Mouse (Mus musculus): ENCODE results near the gene Sp6. TPM values are rescaled to one million over a fixed set of nuclear protein-coding genes. Genes with fewer than 3 reads are reported as not detected.

The Sp6 gene
- polyA plus RNA-seq, 1 experiment from 2014 or later: 0.17 TPM

GRCm38 (mm10) chr11:97040301-97041021 is 27.3 kb downstream of the Sp6 start:
- Histone ChIP-seq H3K9ac (ENCODE audit: low read length) (peak overlapping the region; percentile 62), H3K27me3 (replicated peaks; ENCODE audit: control insufficient read depth, insufficient read depth, low read length) (no peaks in the 10 kb centered on the region), H3K27ac (ENCODE audit: low read depth, low read length) (no peak overlapping the region), H3K9me3 (replicated peaks; ENCODE audit: control insufficient read depth, low read length) (no peaks in the 10 kb centered on the region), H3K4me3 (ENCODE audit: low read depth, low read length) (peak overlapping the region; percentile 63), H3K4me2 (ENCODE audit: low read length) (peak overlapping the region; percentile 80), H3K4me1 (ENCODE audit: control insufficient read depth, insufficient read depth, low read length) (peaks cover 8% of the 10 kb centered on the region; the same call in 1 of the 2 replicates), H3K36me3 (ENCODE audit: control insufficient read depth, insufficient read depth, low read length) (no peaks in the 10 kb centered on the region)
- WGBS: 48% methylated on average over 12 of the region's 12 CpGs
- ATAC-seq (no peak), DNase-seq (ENCODE audit: low spot score) (no peak)

GRCm38 (mm10) chr11:97041022-97041899 is 28.1 kb downstream of the Sp6 start, which contains the start of the genes Lrrc46 and Mrpl10:
Lrrc46 (minus strand) TSS chr11:97041407.
Mrpl10 (plus strand) TSS chr11:97041560.
- Histone ChIP-seq H3K9me3 (replicated peaks; ENCODE audit: control insufficient read depth, low read length) (no peaks in the 10 kb centered on the region), H3K4me2 (ENCODE audit: low read length) (peak within 1 kb of the TSS; percentile 80), H3K4me1 (ENCODE audit: control insufficient read depth, insufficient read depth, low read length) (peaks cover 8% of the 10 kb centered on the region; the same call in 1 of the 2 replicates), H3K27me3 (replicated peaks; ENCODE audit: control insufficient read depth, insufficient read depth, low read length) (no peaks in the 10 kb centered on the region), H3K36me3 (ENCODE audit: control insufficient read depth, insufficient read depth, low read length) (no peaks in the 10 kb centered on the region), H3K4me3 (ENCODE audit: low read depth, low read length) (peak within 1 kb of the TSS; percentile 63), H3K27ac (ENCODE audit: low read depth, low read length) (peak within 1 kb of the TSS; percentile 44; the same call in 1 of the 2 replicates), H3K9ac (ENCODE audit: low read length) (peak within 1 kb of the TSS; percentile 80)
- ATAC-seq: peak; percentile 93
- WGBS: under 1% methylated on average over 48 of the region's 48 CpGs
- peak; percentile 98 for DNase-seq (ENCODE audit: low spot score)

- 95% methylated on average over 8 of the region's 8 CpGs for WGBS
- Histone ChIP-seq H3K27me3 (replicated peaks; ENCODE audit: control insufficient read depth, insufficient read depth, low read length) (no peaks in the 10 kb centered on the region), H3K9ac (ENCODE audit: low read length) (no peak overlapping the region), H3K4me1 (ENCODE audit: control insufficient read depth, insufficient read depth, low read length) (peaks cover 8% of the 10 kb centered on the region; the same call in 1 of the 2 replicates), H3K9me3 (replicated peaks; ENCODE audit: control insufficient read depth, low read length) (no peaks in the 10 kb centered on the region), H3K4me3 (ENCODE audit: low read depth, low read length) (no peak overlapping the region), H3K27ac (ENCODE audit: low read depth, low read length) (no peak overlapping the region), H3K36me3 (ENCODE audit: control insufficient read depth, insufficient read depth, low read length) (peaks cover 16% of the 10 kb centered on the region), H3K4me2 (ENCODE audit: low read length) (no peak overlapping the region)
- DNase-seq (ENCODE audit: low spot score): no peak
- ATAC-seq: no peak
These were observed 31.7 kb downstream of the Sp6 start for GRCm38 (mm10) chr11:97044902-97045301.

- peaks cover 11% of the 10 kb centered on the region; the same call in 1 of the 2 replicates for H3K4me1 ChIP-seq (ENCODE audit: control insufficient read depth, insufficient read depth, low read length)
- H3K36me3 ChIP-seq (ENCODE audit: control insufficient read depth, insufficient read depth, low read length): peaks cover 16% of the 10 kb centered on the region
- no peaks in the 10 kb centered on the region for H3K27me3 ChIP-seq (replicated peaks; ENCODE audit: control insufficient read depth, insufficient read depth, low read length)
- no peak overlapping the region for H3K4me3 ChIP-seq (ENCODE audit: low read depth, low read length)
- H3K9ac ChIP-seq (ENCODE audit: low read length): no peak overlapping the region
- no peak for ATAC-seq
- no peak for DNase-seq (ENCODE audit: low spot score)
- H3K27ac ChIP-seq (ENCODE audit: low read depth, low read length): no peak overlapping the region
- no peaks in the 10 kb centered on the region for H3K9me3 ChIP-seq (replicated peaks; ENCODE audit: control insufficient read depth, low read length)
- WGBS: 81% methylated on average over 7 of the region's 7 CpGs
- no peak overlapping the region for H3K4me2 ChIP-seq (ENCODE audit: low read length)
These were observed 32.7 kb downstream of the Sp6 start for GRCm38 (mm10) chr11:97045861-97046260.

- H3K9ac ChIP-seq (ENCODE audit: low read length): no peak overlapping the region
- peaks cover 16% of the 10 kb centered on the region for H3K36me3 ChIP-seq (ENCODE audit: control insufficient read depth, insufficient read depth, low read length)
- no peak for DNase-seq (ENCODE audit: low spot score)
- H3K4me3 ChIP-seq (ENCODE audit: low read depth, low read length): no peak overlapping the region
- no peak for ATAC-seq
- H3K27me3 ChIP-seq (replicated peaks; ENCODE audit: control insufficient read depth, insufficient read depth, low read length): no peaks in the 10 kb centered on the region
- no peak overlapping the region for H3K4me2 ChIP-seq (ENCODE audit: low read length)
- WGBS: 89% methylated on average over 8 of the region's 8 CpGs
- no peak overlapping the region for H3K27ac ChIP-seq (ENCODE audit: low read depth, low read length)
- H3K4me1 ChIP-seq (ENCODE audit: control insufficient read depth, insufficient read depth, low read length): peaks cover 13% of the 10 kb centered on the region
- H3K9me3 ChIP-seq (replicated peaks; ENCODE audit: control insufficient read depth, low read length): no peaks in the 10 kb centered on the region
These were observed 35.0 kb downstream of the Sp6 start for GRCm38 (mm10) chr11:97048090-97048650.

GRCm38 (mm10) chr11:97049492-97050085 is 36.4 kb downstream of the Sp6 start:
- Histone ChIP-seq H3K4me1 (ENCODE audit: control insufficient read depth, insufficient read depth, low read length) (peaks cover 13% of the 10 kb centered on the region), H3K9me3 (replicated peaks; ENCODE audit: control insufficient read depth, low read length) (no peaks in the 10 kb centered on the region), H3K27ac (ENCODE audit: low read depth, low read length) (no peak overlapping the region), H3K36me3 (ENCODE audit: control insufficient read depth, insufficient read depth, low read length) (peaks cover 27% of the 10 kb centered on the region), H3K27me3 (replicated peaks; ENCODE audit: control insufficient read depth, insufficient read depth, low read length) (no peaks in the 10 kb centered on the region), H3K9ac (ENCODE audit: low read length) (no peak overlapping the region), H3K4me2 (ENCODE audit: low read length) (no peak overlapping the region), H3K4me3 (ENCODE audit: low read depth, low read length) (no peak overlapping the region)
- ATAC-seq (no peak), DNase-seq (ENCODE audit: low spot score) (no peak)
- WGBS: 77% methylated on average over 6 of the region's 6 CpGs

GRCm38 (mm10) chr11:97050216-97050943 is 37.2 kb downstream of the Sp6 start, which contains the start of gene Osbpl7:
Osbpl7 (plus strand) TSS chr11:97050628.
- DNase-seq (ENCODE audit: low spot score) (peak; percentile 83), ATAC-seq (peak; percentile 93)
- H3K36me3 ChIP-seq (ENCODE audit: control insufficient read depth, insufficient read depth, low read length): peaks cover 35% of the 10 kb centered on the region
- peak within 1 kb of the TSS; percentile 88 for H3K9ac ChIP-seq (ENCODE audit: low read length)
- peak within 1 kb of the TSS; percentile 39; the same call in 1 of the 2 replicates for H3K27ac ChIP-seq (ENCODE audit: low read depth, low read length)
- H3K4me3 ChIP-seq (ENCODE audit: low read depth, low read length): peak within 1 kb of the TSS; percentile 66
- WGBS: 6% methylated on average over 18 of the region's 18 CpGs
- no peaks in the 10 kb centered on the region for H3K9me3 ChIP-seq (replicated peaks; ENCODE audit: control insufficient read depth, low read length)
- H3K4me2 ChIP-seq (ENCODE audit: low read length): peak within 1 kb of the TSS; percentile 93
- peaks cover 13% of the 10 kb centered on the region for H3K4me1 ChIP-seq (ENCODE audit: control insufficient read depth, insufficient read depth, low read length)
- no peaks in the 10 kb centered on the region for H3K27me3 ChIP-seq (replicated peaks; ENCODE audit: control insufficient read depth, insufficient read depth, low read length)
